Mouse (Mus musculus): ENCODE results near the gene Gdpgp1. TPM values are rescaled to one million over a fixed set of nuclear protein-coding genes. Genes with fewer than 3 reads are reported as not detected.

Gene Gdpgp1
- polyA plus RNA-seq, 1 experiment from 2014 or later, result 3.7 TPM

- H3K4me1 ChIP-seq, result peaks cover 58% of the 10 kb centered on the region
- peaks cover 17% of the 10 kb centered on the region; the same call in 1 of the 2 replicates for H3K27me3 ChIP-seq (replicated peaks)
- WGBS, result 53% methylated on average over 5 of the region's 5 CpGs
- no peaks in the 10 kb centered on the region for H3K9me3 ChIP-seq
- no peak; the same call in 1 of the 2 replicates for ATAC-seq (ENCODE audit: extremely low read depth, insufficient number of reproducible peaks, low FRiP score, low TSS enrichment)
- H3K36me3 ChIP-seq, result no peaks in the 10 kb centered on the region; the same call in 1 of the 2 replicates
- H3K27ac ChIP-seq (replicated peaks), result peak overlapping the region; percentile 75
- peak overlapping the region; percentile 68 for H3K4me2 ChIP-seq
- H3K9ac ChIP-seq, result peak overlapping the region; percentile 68
- H3K4me3 ChIP-seq, result no peak overlapping the region
These were observed 41.2 kb upstream of the Gdpgp1 start for GRCm38 (mm10) chr7:80191455-80191854.

GRCm38 (mm10) chr7:80192226-80193061 lies 40.2 kb upstream of the Gdpgp1 start:
- Histone ChIP-seq H3K4me3 (peak overlapping the region; percentile 39), H3K4me1 (peaks cover 54% of the 10 kb centered on the region), H3K4me2 (peak overlapping the region; percentile 68), H3K27ac (replicated peaks) (peak overlapping the region; percentile 75), H3K9me3 (no peaks in the 10 kb centered on the region), H3K27me3 (replicated peaks) (peaks cover 14% of the 10 kb centered on the region; the same call in 1 of the 2 replicates), H3K36me3 (no peaks in the 10 kb centered on the region; the same call in 1 of the 2 replicates), H3K9ac (peak overlapping the region; percentile 68)
- ATAC-seq (ENCODE audit: extremely low read depth, insufficient number of reproducible peaks, low FRiP score, low TSS enrichment), result peak; percentile 77
- 18% methylated on average over 16 of the region's 16 CpGs for WGBS

- WGBS, result 76% methylated on average over 13 of the region's 13 CpGs
- Histone ChIP-seq H3K27ac (replicated peaks) (no peak overlapping the region), H3K4me2 (no peak overlapping the region), H3K9me3 (no peaks in the 10 kb centered on the region), H3K4me1 (peaks cover 48% of the 10 kb centered on the region), H3K4me3 (no peak overlapping the region), H3K9ac (no peak overlapping the region), H3K27me3 (replicated peaks) (peaks cover 3% of the 10 kb centered on the region; the same call in 1 of the 2 replicates), H3K36me3 (no peaks in the 10 kb centered on the region)
- no peak for ATAC-seq (ENCODE audit: extremely low read depth, insufficient number of reproducible peaks, low FRiP score, low TSS enrichment)
These were observed 38.5 kb upstream of the Gdpgp1 start for GRCm38 (mm10) chr7:80193941-80194739.

- no peak overlapping the region for H3K4me3 ChIP-seq
- no peak overlapping the region for H3K9ac ChIP-seq
- peaks cover 52% of the 10 kb centered on the region for H3K4me1 ChIP-seq
- H3K36me3 ChIP-seq, result no peaks in the 10 kb centered on the region
- 83% methylated on average over 5 of the region's 5 CpGs for WGBS
- no peaks in the 10 kb centered on the region for H3K9me3 ChIP-seq
- ATAC-seq (ENCODE audit: extremely low read depth, insufficient number of reproducible peaks, low FRiP score, low TSS enrichment), result no peak
- no peak overlapping the region for H3K27ac ChIP-seq (replicated peaks)
- H3K27me3 ChIP-seq (replicated peaks), result peaks cover 3% of the 10 kb centered on the region; the same call in 1 of the 2 replicates
- H3K4me2 ChIP-seq, result no peak overlapping the region
These were observed 37.5 kb upstream of the Gdpgp1 start for GRCm38 (mm10) chr7:80195146-80195545.

- Histone ChIP-seq H3K4me2 (no peak overlapping the region), H3K36me3 (no peaks in the 10 kb centered on the region), H3K27me3 (replicated peaks) (peaks cover 2% of the 10 kb centered on the region; the same call in 1 of the 2 replicates), H3K27ac (replicated peaks) (no peak overlapping the region), H3K9me3 (no peaks in the 10 kb centered on the region), H3K4me1 (peaks cover 47% of the 10 kb centered on the region), H3K4me3 (no peak overlapping the region), H3K9ac (no peak overlapping the region)
- 83% methylated on average over 10 of the region's 11 CpGs for WGBS
- ATAC-seq (ENCODE audit: extremely low read depth, insufficient number of reproducible peaks, low FRiP score, low TSS enrichment), result no peak
These were observed 36.9 kb upstream of the Gdpgp1 start for GRCm38 (mm10) chr7:80195576-80196263.

- ATAC-seq (ENCODE audit: extremely low read depth, insufficient number of reproducible peaks, low FRiP score, low TSS enrichment), result no peak
- peak overlapping the region; percentile 82 for H3K4me3 ChIP-seq
- no peaks in the 10 kb centered on the region for H3K9me3 ChIP-seq
- H3K27me3 ChIP-seq (replicated peaks), result no peaks in the 10 kb centered on the region
- no peaks in the 10 kb centered on the region for H3K36me3 ChIP-seq
- WGBS, result 34% methylated on average over 4 of the region's 4 CpGs
- H3K27ac ChIP-seq (replicated peaks), result peak overlapping the region; percentile 88
- peak overlapping the region; percentile 91 for H3K9ac ChIP-seq
- H3K4me1 ChIP-seq, result peaks cover 35% of the 10 kb centered on the region
- peak overlapping the region; percentile 95 for H3K4me2 ChIP-seq
These were observed 35.3 kb upstream of the Gdpgp1 start for GRCm38 (mm10) chr7:80197371-80197770.

- Histone ChIP-seq H3K4me3 (peak overlapping the region; percentile 82), H3K27me3 (replicated peaks) (no peaks in the 10 kb centered on the region), H3K4me2 (peak overlapping the region; percentile 95), H3K9me3 (no peaks in the 10 kb centered on the region), H3K36me3 (no peaks in the 10 kb centered on the region), H3K4me1 (peaks cover 35% of the 10 kb centered on the region), H3K27ac (replicated peaks) (peak overlapping the region; percentile 88), H3K9ac (peak overlapping the region; percentile 91)
- WGBS, result 1% methylated on average over 68 of the region's 74 CpGs
- peak; percentile 86 for ATAC-seq (ENCODE audit: extremely low read depth, insufficient number of reproducible peaks, low FRiP score, low TSS enrichment)
These were observed 34.5 kb upstream of the Gdpgp1 start for GRCm38 (mm10) chr7:80197941-80198778.

- peak overlapping the region; percentile 95 for H3K4me2 ChIP-seq
- H3K4me1 ChIP-seq, result peaks cover 42% of the 10 kb centered on the region
- no peaks in the 10 kb centered on the region for H3K9me3 ChIP-seq
- no peak for ATAC-seq (ENCODE audit: extremely low read depth, insufficient number of reproducible peaks, low FRiP score, low TSS enrichment)
- no peaks in the 10 kb centered on the region for H3K27me3 ChIP-seq (replicated peaks)
- H3K27ac ChIP-seq (replicated peaks), result peak overlapping the region; percentile 88
- H3K36me3 ChIP-seq, result no peaks in the 10 kb centered on the region
- peak overlapping the region; percentile 91 for H3K9ac ChIP-seq
- H3K4me3 ChIP-seq, result peak overlapping the region; percentile 82
- 3% methylated on average over 11 of the region's 11 CpGs for WGBS
These were observed 33.8 kb upstream of the Gdpgp1 start for GRCm38 (mm10) chr7:80198863-80199262.

- Histone ChIP-seq H3K4me3 (peak overlapping the region; percentile 82), H3K36me3 (no peaks in the 10 kb centered on the region), H3K27me3 (replicated peaks) (no peaks in the 10 kb centered on the region), H3K4me2 (peak overlapping the region; percentile 95), H3K9me3 (no peaks in the 10 kb centered on the region), H3K4me1 (peaks cover 46% of the 10 kb centered on the region), H3K27ac (replicated peaks) (peak overlapping the region; percentile 88), H3K9ac (peak overlapping the region; percentile 91)
- ATAC-seq (ENCODE audit: extremely low read depth, insufficient number of reproducible peaks, low FRiP score, low TSS enrichment), result no peak
- WGBS, result 36% methylated on average over 6 of the region's 6 CpGs
These were observed 33.4 kb upstream of the Gdpgp1 start for GRCm38 (mm10) chr7:80199286-80199685.

GRCm38 (mm10) chr7:80199851-80200587 lies 32.6 kb upstream of the Gdpgp1 start:
- no peak for ATAC-seq (ENCODE audit: extremely low read depth, insufficient number of reproducible peaks, low FRiP score, low TSS enrichment)
- Histone ChIP-seq H3K27ac (replicated peaks) (no peak overlapping the region), H3K27me3 (replicated peaks) (no peaks in the 10 kb centered on the region), H3K4me3 (peak overlapping the region; percentile 82; the same call in 1 of the 2 replicates), H3K4me1 (peaks cover 49% of the 10 kb centered on the region), H3K4me2 (peak overlapping the region; percentile 95), H3K9ac (no peak overlapping the region), H3K36me3 (no peaks in the 10 kb centered on the region), H3K9me3 (no peaks in the 10 kb centered on the region)
- WGBS, result 77% methylated on average over 11 of the region's 11 CpGs

Data from heart, embryonic 13.5 days (tissue).